Mouse (Mus musculus) forebrain, embryonic 10.5 days (tissue): ENCODE results near the gene Gm11983. TPM values are rescaled to one million over a fixed set of nuclear protein-coding genes. Genes with fewer than 3 reads are reported as not detected.
"Not testable (repeated sequence)": the region's sequence is repeated elsewhere in the genome, so short reads cannot be mapped to it uniquely, and the experiment has no call there.

Source experiments
- DNase-seq: peaks from one replicate; pipeline ENCODE4 v3.0.0-alpha.2; 2017; ENCODE audit warnings: low spot score; ENCODE audit errors: extremely low spot score
- H3K27ac ChIP-seq: fragments of 300-500 bp; sonication (generic); 2 replicates; pipeline ENCODE4 v1.5.1; 2016; ENCODE audit warnings: mild to moderate bottlenecking
- H3K27me3 ChIP-seq: fragments of 300-500 bp; sonication (generic); 2 replicates; pipeline ENCODE4 v1.6.1; 2016; ENCODE audit warnings: mild to moderate bottlenecking; ENCODE audit not compliant: poor library complexity, severe bottlenecking
- H3K36me3 ChIP-seq: fragments of 300-500 bp; sonication (generic); replicated peaks from 2 replicates; pipeline ENCODE4 v1.6.1; 2016; ENCODE audit warnings: mild to moderate bottlenecking, moderate library complexity
- H3K4me1 ChIP-seq: fragments of 300-500 bp; sonication (generic); 2 replicates; pipeline ENCODE4 v1.6.1; 2016
- H3K4me3 ChIP-seq: fragments of 300-500 bp; sonication (generic); 2 replicates; pipeline ENCODE4 v1.5.1; 2016; ENCODE audit warnings: mild to moderate bottlenecking, moderate library complexity
- H3K9me3 ChIP-seq: fragments of 300-500 bp; sonication (generic); 2 replicates; pipeline ENCODE4 v1.6.1; 2016; ENCODE audit warnings: mild to moderate bottlenecking, moderate library complexity
- WGBS: fragments of 180-500 bp; shearing (Covaris S2); methylation state at CpG from one replicate; pipeline ENCODE4 v1.1.7; 2016; 5-methylcytosine and 5-hydroxymethylcytosine counted together
- polyA plus RNA-seq: library from polyadenylated mRNA; unstranded; fragments of >200 nt; fragmentation: Nextera tagmentation; extraction: Ambion mirVana; gene quantifications from 2 replicates; pipeline ENCODE4 v1.2.1, GENCODE M21; 2016

The Gm11983 gene
- polyA plus RNA-seq, 1 experiment from 2014 or later: not detected

- no peak for DNase-seq
- Histone ChIP-seq H3K4me3 (no peak overlapping the region), H3K9me3 (no peaks in the 10 kb centered on the region), H3K27me3 (no peaks in the 10 kb centered on the region), H3K36me3 (no peaks in the 10 kb centered on the region), H3K27ac (no peak overlapping the region), H3K4me1 (no peaks in the 10 kb centered on the region)
- WGBS: 76% methylated on average over 3 of the region's 3 CpGs
Measured at GRCm38 (mm10) chr11:6840775-6841174, 3.3 kb upstream of the Gm11983 start.

DNA sequence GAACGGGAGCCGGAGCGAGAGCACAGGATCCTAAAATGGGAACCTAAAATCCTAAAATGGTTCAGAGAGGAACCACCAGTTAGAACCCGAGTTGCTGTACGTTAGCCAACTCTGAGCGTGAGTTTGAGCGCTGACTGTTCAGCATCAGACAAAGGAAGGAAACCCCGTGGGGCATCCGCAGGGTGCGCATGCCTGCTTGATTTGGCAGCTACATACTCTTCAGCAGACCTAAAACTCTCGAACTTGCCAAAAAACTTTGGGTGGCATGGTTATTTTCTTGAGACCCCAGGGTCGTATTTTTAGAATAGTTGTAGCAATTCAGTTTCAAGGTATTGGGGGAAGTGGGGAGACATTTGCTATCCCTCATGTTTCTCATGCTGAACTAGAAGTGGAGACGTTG lies 2.8 kb downstream of the Gm11983 start:
- Histone ChIP-seq H3K27ac (no peak overlapping the region), H3K27me3 (no peaks in the 10 kb centered on the region), H3K4me1 (no peaks in the 10 kb centered on the region), H3K4me3 (no peak overlapping the region), H3K36me3 (no peaks in the 10 kb centered on the region), H3K9me3 (no peaks in the 10 kb centered on the region)
- DNase-seq: no peak
- WGBS: 69% methylated on average over 13 of the region's 13 CpGs

DNA sequence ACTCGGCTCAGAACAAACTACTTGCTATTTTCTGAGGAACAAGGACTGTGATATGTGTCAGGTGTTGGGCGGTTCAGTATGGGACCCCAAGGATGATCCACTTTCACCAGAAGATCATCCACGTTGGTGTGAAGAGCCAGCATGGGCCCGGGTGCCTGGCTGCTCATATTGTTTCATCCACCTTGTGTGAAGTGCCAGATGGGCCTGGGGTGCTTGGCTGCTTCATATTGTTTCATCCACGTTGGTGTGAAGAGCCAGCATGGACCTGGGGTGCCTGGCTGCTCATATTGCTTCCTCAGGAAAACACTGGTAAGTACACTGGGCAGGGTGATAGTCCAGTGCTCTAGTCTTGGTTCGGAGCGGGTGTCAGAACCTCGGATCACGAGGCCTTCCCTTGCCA lies 3.7 kb downstream of the Gm11983 start:
- no peak for DNase-seq

DNA sequence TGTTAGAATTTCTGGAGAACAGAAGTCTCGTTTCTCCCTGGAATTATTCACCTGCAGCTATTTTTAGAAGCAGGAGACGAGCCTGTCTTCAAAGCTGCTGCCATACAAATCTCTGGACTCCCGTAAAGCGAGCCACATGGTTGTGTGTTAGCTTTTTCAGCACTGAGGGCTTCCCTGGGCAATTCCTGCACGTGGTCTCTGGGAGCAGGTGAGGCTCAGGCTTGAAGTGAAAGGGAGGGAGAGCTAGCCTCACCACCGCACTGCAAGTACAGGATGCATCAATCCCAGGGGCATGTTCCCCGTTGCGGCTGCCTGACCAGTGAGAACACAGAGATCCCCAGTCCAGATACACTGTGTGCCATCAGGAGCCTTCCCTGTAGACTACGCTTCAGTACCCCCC lies 5.5 kb downstream of the Gm11983 start:
- Histone ChIP-seq H3K36me3 (no peaks in the 10 kb centered on the region), H3K27me3 (no peaks in the 10 kb centered on the region), H3K9me3 (no peaks in the 10 kb centered on the region), H3K27ac (no peak overlapping the region), H3K4me3 (no peak overlapping the region), H3K4me1 (peaks cover 9% of the 10 kb centered on the region)
- WGBS: 79% methylated on average over 9 of the region's 9 CpGs
- DNase-seq: no peak

More for the DNA sequence above, 3.7 kb downstream of the Gm11983 start:
- H3K27me3 ChIP-seq: no peaks in the 10 kb centered on the region
- H3K36me3 ChIP-seq: no peaks in the 10 kb centered on the region
- no peak overlapping the region for H3K4me3 ChIP-seq
- WGBS: 92% methylated on average over 9 of the region's 9 CpGs
- no peaks in the 10 kb centered on the region for H3K4me1 ChIP-seq
- no peaks in the 10 kb centered on the region for H3K9me3 ChIP-seq
- H3K27ac ChIP-seq: no peak overlapping the region

DNA sequence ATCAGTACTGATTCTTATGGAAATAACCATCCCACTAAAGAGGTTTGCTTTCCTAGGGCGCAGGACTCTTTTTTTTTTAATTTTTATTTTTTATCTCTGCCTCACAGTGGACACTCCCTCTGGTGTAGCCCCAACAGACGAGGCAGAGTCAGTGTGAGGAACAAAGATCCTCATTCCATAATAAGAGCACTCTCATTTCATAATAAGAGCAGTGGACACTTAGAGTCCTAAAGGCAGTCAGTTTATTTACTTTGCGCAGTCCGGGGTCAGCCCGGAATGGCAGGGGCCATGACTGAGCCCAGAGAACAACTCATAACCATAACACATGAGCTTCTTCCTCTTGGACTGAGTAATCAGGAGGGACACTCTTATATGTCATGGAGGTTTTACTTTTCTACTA lies 9.3 kb downstream of the Gm11983 start:
- Histone ChIP-seq H3K4me1 (peaks cover 9% of the 10 kb centered on the region), H3K27me3 (no peaks in the 10 kb centered on the region), H3K27ac (no peak overlapping the region), H3K4me3 (no peak overlapping the region), H3K9me3 (no peaks in the 10 kb centered on the region), H3K36me3 (no peaks in the 10 kb centered on the region)
- 66% methylated on average over 5 of the region's 5 CpGs for WGBS
- no peak for DNase-seq

- WGBS: 95% methylated on average over 3 of the region's 3 CpGs
- DNase-seq: no peak
- H3K4me3 ChIP-seq: no peak overlapping the region
- H3K9me3 ChIP-seq: no peaks in the 10 kb centered on the region
- no peaks in the 10 kb centered on the region for H3K27me3 ChIP-seq
- no peak overlapping the region for H3K27ac ChIP-seq
- H3K36me3 ChIP-seq: no peaks in the 10 kb centered on the region
- H3K4me1 ChIP-seq: peaks cover 9% of the 10 kb centered on the region
Measured at GRCm38 (mm10) chr11:6826157-6826556, 11.3 kb downstream of the Gm11983 start.

- no peak overlapping the region for H3K27ac ChIP-seq
- 88% methylated on average over 2 of the region's 2 CpGs for WGBS
- no peaks in the 10 kb centered on the region for H3K27me3 ChIP-seq
- peaks cover 9% of the 10 kb centered on the region for H3K4me1 ChIP-seq
- no peaks in the 10 kb centered on the region for H3K36me3 ChIP-seq
- no peak for DNase-seq
- no peak overlapping the region for H3K4me3 ChIP-seq
- no peaks in the 10 kb centered on the region for H3K9me3 ChIP-seq
Measured at GRCm38 (mm10) chr11:6823176-6823575, 14.3 kb downstream of the Gm11983 start.

DNA sequence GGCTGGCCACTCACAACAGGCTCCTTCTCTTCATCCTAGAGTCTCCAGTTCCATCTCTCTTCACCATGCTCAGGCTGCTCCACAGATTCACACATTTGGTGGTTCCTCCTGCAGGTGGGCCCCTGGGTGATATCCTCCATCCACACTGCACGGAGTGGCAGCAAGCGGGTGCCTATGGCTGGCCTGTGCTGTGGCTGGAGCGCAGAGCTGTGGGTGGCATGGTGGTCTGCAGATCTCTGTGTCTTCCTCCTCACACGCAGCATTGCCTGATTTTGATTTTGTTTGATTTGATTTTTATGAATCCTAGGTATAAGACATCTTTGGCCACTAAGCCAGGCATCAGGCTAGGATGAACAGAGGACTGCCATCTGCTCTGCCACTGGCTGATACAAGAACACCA lies 23.0 kb downstream of the Gm11983 start:
- no peaks in the 10 kb centered on the region for H3K4me1 ChIP-seq
- H3K27me3 ChIP-seq: no peaks in the 10 kb centered on the region
- WGBS: 90% methylated on average over 4 of the region's 4 CpGs
- no peak overlapping the region for H3K4me3 ChIP-seq
- no peak overlapping the region for H3K27ac ChIP-seq
- no peaks in the 10 kb centered on the region for H3K36me3 ChIP-seq
- no peak for DNase-seq
- H3K9me3 ChIP-seq: no peaks in the 10 kb centered on the region

GRCm38 (mm10) chr11:6802879-6803278 lies 34.6 kb downstream of the Gm11983 start:
- H3K27me3 ChIP-seq, H3K27ac ChIP-seq, DNase-seq, H3K36me3 ChIP-seq, H3K4me1 ChIP-seq, H3K4me3 ChIP-seq, H3K9me3 ChIP-seq: not testable (repeated sequence)

- H3K27me3 ChIP-seq: no peaks in the 10 kb centered on the region
- H3K4me3 ChIP-seq: no peak overlapping the region
- H3K9me3 ChIP-seq: peaks cover 3% of the 10 kb centered on the region; the same call in 1 of the 2 replicates
- no peak overlapping the region for H3K27ac ChIP-seq
- H3K4me1 ChIP-seq: no peaks in the 10 kb centered on the region
- 90% methylated on average over 3 of the region's 3 CpGs for WGBS
- H3K36me3 ChIP-seq: no peaks in the 10 kb centered on the region
- DNase-seq: no peak
Measured at GRCm38 (mm10) chr11:6790690-6791089, 46.8 kb downstream of the Gm11983 start.

Other genes with a start within 250 kb of the Gm11983 start
- gene Nacad, start 231.6 kb downstream of the Gm11983 start, polyA plus RNA-seq: 6.2 and 7.1 TPM in 2 replicates
- gene Tbrg4, start 211.6 kb downstream of the Gm11983 start, polyA plus RNA-seq: 71.2 and 80.0 TPM in 2 replicates
- gene Wap, start 199.0 kb downstream of the Gm11983 start, polyA plus RNA-seq: not detected in 2 replicates
- 5.4 and 5.6 TPM in 2 replicates for gene Ramp3, start 179.1 kb downstream of the Gm11983 start, polyA plus RNA-seq
- 0.66 and 0.86 TPM in 2 replicates for gene Adcy1, start 225.8 kb upstream of the Gm11983 start, polyA plus RNA-seq